In the genomic region with DNA sequence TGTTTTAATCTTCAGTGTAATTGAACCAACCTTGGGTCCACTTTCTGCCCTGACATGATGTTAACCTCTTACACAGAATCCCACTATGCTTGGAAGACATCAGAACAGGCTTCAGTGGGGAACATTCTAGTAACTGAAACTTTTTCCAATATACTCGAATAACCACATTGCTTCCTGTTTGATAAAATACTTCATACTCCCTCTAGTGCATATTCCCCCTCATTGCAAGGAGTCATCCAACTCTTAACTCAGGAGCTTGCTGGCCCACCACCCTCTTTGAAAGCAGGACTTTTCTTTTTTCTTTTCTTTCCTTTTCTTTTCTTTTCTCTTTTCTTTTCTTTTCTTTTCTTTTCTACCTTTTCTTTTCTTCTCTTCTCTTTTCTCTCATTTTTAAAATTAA, we compare ENCODE assay signal across 11 mouse cellular contexts.
DNase-seq lines count a peak whose midpoint lies in the region; ATAC-seq and TF ChIP-seq lines count a peak whose summit lies in the region.
"Had no signal": no experiment of that assay in that cellular context is flagged by ENCODE, and none has a peak within 500 bp of the region (broad histone marks: within the 10 kb centered on the region; RNA-seq: fewer than 3 reads in every experiment).

No protein-coding gene starts in this region.

- TF ChIP-seq CTCF in lung, embryonic 14.5 days (IDR thresholded peaks at IDR 0.05; ENCODE audit: low read depth): peak; percentile 64
- peak; percentile 74 for TF ChIP-seq CTCF in stomach, postnatal 0 days (IDR thresholded peaks at IDR 0.05; ENCODE audit: low read depth)

- H3K4me1 ChIP-seq in lung, embryonic 14.5 days (ENCODE audit: insufficient read depth): no peaks in the 10 kb centered on the region
- no peaks in the 10 kb centered on the region for H3K4me1 ChIP-seq in stomach, postnatal 0 days (replicated peaks; ENCODE audit: control insufficient read depth, insufficient read depth)
- H3K4me1 ChIP-seq: embryonic facial prominence, embryonic 15.5 days; lung, embryonic 15.5 days had no signal

- 6% methylated on average over 1 of the region's 1 CpGs for WGBS in lung, embryonic 14.5 days
- 22% methylated on average over 1 of the region's 1 CpGs for WGBS in stomach, postnatal 0 days

- H3K9ac ChIP-seq in lung, embryonic 14.5 days: no peak overlapping the region
- no peak overlapping the region for H3K9ac ChIP-seq in stomach, postnatal 0 days (ENCODE audit: low read length)
- H3K9ac ChIP-seq: embryonic facial prominence, embryonic 15.5 days; lung, embryonic 15.5 days had no signal

- peak; percentile 8 for DNase-seq in heart, postnatal 4 days
- no peak for DNase-seq in heart, adult 8-10 months (ENCODE audit: low spot score)
- DNase-seq in lung, embryonic 14.5 days: peak; percentile 79
- no peak for DNase-seq in lung, postnatal 14 days
- DNase-seq in stomach, postnatal 0 days (ENCODE audit: low spot score): no peak
- no peak for DNase-seq in c-Kit-positive CD71-positive TER-119-positive erythroid progenitor cells, embryonic 14.5 days (ENCODE audit: low spot score)
- DNase-seq in Muller cell, postnatal 12 days (ENCODE audit: inconsistent ontology term): no peak

- no peak overlapping the region for H3K4me2 ChIP-seq in lung, embryonic 14.5 days
- no peak overlapping the region for H3K4me2 ChIP-seq in stomach, postnatal 0 days (replicated peaks; ENCODE audit: low read depth)
- H3K4me2 ChIP-seq: embryonic facial prominence, embryonic 15.5 days; heart, embryonic 11.5 days; lung, embryonic 15.5 days had no signal

- no peaks in the 10 kb centered on the region for H3K36me3 ChIP-seq in lung, embryonic 14.5 days (ENCODE audit: insufficient read depth)
- no peaks in the 10 kb centered on the region for H3K36me3 ChIP-seq in stomach, postnatal 0 days (ENCODE audit: control insufficient read depth, insufficient read depth, low read length)
- H3K36me3 ChIP-seq: embryonic facial prominence, embryonic 15.5 days; lung, embryonic 15.5 days had no signal

- no peak for ATAC-seq in lung, embryonic 14.5 days (ENCODE audit: insufficient read depth)
- peak; percentile 68; the same call in 1 of the 2 replicates for ATAC-seq in common myeloid progenitor, adult 5-6 weeks (replicated peaks; ENCODE audit: low read depth, poor library complexity, severe bottlenecking)
- no peak for ATAC-seq in stomach, postnatal 0 days (ENCODE audit: low FRiP score, low TSS enrichment)

- H3K4me3 ChIP-seq in lung, embryonic 14.5 days (ENCODE audit: low read depth, low read length): no peak overlapping the region
- H3K4me3 ChIP-seq in stomach, postnatal 0 days (ENCODE audit: low read depth, low read length): no peak overlapping the region
- H3K4me3 ChIP-seq: embryonic facial prominence, embryonic 15.5 days; lung, embryonic 15.5 days had no signal

- TF ChIP-seq EP300 in stomach, postnatal 0 days (optimal IDR thresholded peaks at IDR 0.05): no peak

- no peaks in the 10 kb centered on the region for H3K27me3 ChIP-seq in lung, embryonic 14.5 days (ENCODE audit: insufficient read depth, low read length)
- no peaks in the 10 kb centered on the region for H3K27me3 ChIP-seq in stomach, postnatal 0 days (ENCODE audit: control insufficient read depth, insufficient read depth, low read length)
- H3K27me3 ChIP-seq: embryonic facial prominence, embryonic 15.5 days; lung, embryonic 15.5 days had no signal

- no peak overlapping the region for H3K27ac ChIP-seq in lung, embryonic 14.5 days (ENCODE audit: low read depth)
- no peak overlapping the region for H3K27ac ChIP-seq in stomach, postnatal 0 days (replicated peaks)
- H3K27ac ChIP-seq: embryonic facial prominence, embryonic 15.5 days; lung, embryonic 15.5 days had no signal

- H3K9me3 ChIP-seq in lung, embryonic 14.5 days (ENCODE audit: low read depth, low read length): no peaks in the 10 kb centered on the region
- H3K9me3 ChIP-seq in stomach, postnatal 0 days (ENCODE audit: control insufficient read depth, low read length): no peaks in the 10 kb centered on the region
- H3K9me3 ChIP-seq: embryonic facial prominence, embryonic 15.5 days; lung, embryonic 15.5 days had no signal

Comparison
In these comparisons a context has a peak if more than half of its experiments do, and no peak if none do; other contexts are left out.
1. DNase-seq: peak in heart, postnatal 4 days (single experiment) and lung, embryonic 14.5 days (single experiment); none in heart, adult 8-10 months (single experiment), lung, postnatal 14 days (single experiment), stomach, postnatal 0 days (single experiment), c-Kit-positive CD71-positive TER-119-positive erythroid progenitor cells, embryonic 14.5 days (single experiment) and Muller cell, postnatal 12 days (single experiment).